Mouse (Mus musculus) liver, adult 2 months (tissue): Measurements from ENCODE around the gene Ppp1r12a.

Experiments used
- CTCF ChIP-seq: fragments of 200-500 bp; IDR thresholded peaks from 2 replicates; pipeline ENCODE4 v1.5.1; 2011; ENCODE audit warnings: low read depth, low read length, control low read depth
- POLR2A ChIP-seq: fragments of 200-500 bp; IDR thresholded peaks from 2 replicates; pipeline ENCODE4 v1.6.1; 2011; ENCODE audit warnings: low read length, control low read depth; ENCODE audit not compliant: insufficient read depth; ENCODE audit errors: extremely low read depth

- no peak for TF ChIP-seq CTCF
- no peak for TF ChIP-seq POLR2A
Measured at GRCm38 (mm10) chr10:108284445-108284844, 122.5 kb downstream of the Ppp1r12a start.
